Mouse (Mus musculus) liver, adult 2 months (tissue): ENCODE results near the gene Zmat5.

Experiments used
- CTCF ChIP-seq: fragments of 200-500 bp; IDR thresholded peaks from 2 replicates; pipeline ENCODE4 v1.5.1; 2011; ENCODE audit warnings: low read depth, low read length, control low read depth
- POLR2A ChIP-seq: fragments of 200-500 bp; IDR thresholded peaks from 2 replicates; pipeline ENCODE4 v1.6.1; 2011; ENCODE audit warnings: low read length, control low read depth; ENCODE audit not compliant: insufficient read depth; ENCODE audit errors: extremely low read depth

DNA sequence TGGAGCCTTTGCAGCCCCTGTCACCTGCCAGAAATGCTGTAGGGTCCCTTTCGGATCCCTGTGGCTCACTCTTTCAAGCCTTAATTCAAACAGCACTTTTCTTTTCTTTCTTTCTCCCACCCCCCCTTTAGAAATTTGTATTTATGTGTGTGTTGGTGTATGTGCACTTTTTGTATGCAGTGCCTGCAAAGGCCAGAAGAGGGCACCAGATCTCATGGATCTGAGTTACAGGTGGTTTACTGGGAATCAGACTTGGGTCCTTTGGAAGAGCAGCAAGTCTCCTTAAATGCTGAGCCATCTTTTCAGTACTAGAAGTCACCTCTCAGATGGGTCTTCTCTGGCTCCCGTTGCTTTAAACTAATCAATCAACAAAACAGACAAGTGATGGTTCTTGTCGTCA is 49.6 kb downstream of the Zmat5 start:
- no peak for TF ChIP-seq CTCF
- no peak for TF ChIP-seq POLR2A
